Mouse (Mus musculus): ENCODE measurements around the gene Adamts9.

Gene Adamts9

DNA sequence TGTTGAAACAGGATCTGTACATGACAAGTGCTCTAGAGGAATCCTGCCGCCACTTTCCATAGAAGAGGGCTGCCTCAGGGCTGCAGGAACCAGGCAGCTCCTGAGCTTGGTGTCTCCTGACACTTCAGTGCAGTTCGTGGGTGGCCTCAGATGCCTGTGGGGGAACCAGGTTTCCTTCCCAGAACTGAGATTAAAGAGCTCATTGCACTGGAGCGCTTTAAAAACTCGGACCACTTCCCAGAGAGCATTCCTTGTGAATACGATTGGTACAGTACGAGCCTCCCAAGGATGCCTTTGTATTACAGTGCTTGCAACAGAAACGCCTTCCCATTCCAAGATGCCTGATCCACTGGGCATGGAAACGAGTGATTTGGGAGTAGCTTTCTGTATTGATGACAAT is 18.8 kb downstream of the Adamts9 start:
- DNase-seq (ENCODE audit: low read depth, low spot score) = no peak

DNA sequence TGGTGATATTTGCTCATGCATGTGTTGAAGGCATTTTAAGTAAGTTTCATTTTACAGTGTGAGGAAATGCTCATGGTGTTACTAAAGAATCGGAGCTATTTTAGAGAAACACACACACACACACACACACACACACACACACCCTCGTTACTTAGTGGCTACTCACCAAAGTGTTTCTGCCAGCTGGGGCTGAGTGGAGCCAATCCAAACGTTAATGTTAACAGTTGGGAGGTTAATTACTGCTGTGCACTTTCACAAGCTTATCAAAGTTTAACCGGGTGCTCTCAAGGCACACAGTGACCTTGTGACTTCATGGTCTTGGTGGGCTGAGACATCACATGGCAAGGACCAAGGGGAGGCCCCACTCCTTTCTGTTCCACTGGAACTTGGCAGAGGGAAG is 21.4 kb downstream of the Adamts9 start:
- DNase-seq (ENCODE audit: low read depth, low spot score) = no peak

DNA sequence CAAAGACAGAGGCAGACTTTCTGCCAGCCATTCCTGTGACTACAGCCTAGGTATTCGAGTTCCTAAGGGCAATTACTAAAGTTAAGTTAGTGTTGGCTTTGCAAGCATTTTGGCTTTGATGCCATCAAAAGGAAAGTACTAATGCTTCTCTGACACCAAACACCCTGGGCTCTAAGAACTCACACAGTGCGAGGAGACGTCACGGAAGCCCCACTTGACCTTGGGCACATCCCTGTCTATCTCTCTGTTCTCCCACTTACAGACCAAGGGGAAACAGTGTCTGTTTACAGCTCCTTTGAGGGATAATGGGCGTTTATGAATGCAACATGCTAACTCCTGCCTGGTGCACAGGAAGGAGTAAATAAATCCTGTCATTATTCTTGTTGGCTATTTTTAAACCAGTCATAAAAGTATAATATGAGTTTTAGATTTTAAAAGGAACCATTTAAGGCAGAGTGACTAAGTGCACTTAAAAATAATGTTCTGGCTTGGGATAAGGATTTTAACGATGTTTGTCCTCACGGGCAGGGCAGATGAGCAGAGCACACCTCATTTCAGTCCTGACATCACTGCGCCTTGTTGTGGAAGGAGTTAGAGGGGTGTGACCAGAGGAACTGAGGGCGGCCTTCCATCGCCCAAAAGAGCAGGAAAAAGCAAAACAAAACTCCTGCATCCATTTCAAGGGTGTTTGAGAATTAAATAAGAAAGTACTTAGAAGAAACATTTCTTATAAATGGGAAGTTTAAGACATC is 22.2 kb downstream of the Adamts9 start:
- DNase-seq (ENCODE audit: low read depth, low spot score) = no peak

DNA sequence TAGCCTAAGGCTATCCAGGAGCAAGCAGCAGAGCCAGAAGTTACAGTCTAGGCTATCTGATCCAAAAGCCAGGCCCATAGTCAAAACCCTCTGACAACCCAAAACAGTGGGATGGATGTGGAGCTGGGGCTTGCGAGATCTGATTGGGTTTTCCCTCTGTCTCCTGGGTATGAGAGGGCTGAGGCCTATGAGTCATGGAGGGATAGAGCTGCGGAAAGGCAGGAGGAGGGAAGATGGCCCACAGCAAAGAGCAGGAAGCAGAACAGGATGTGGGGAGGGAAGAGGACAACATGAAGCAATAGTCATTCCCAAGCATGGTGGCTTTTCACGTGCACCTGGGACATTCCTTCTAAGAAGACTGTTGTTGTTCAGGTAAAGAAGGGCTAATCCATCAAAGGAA is 32.7 kb downstream of the Adamts9 start:
- no peak for DNase-seq (ENCODE audit: low read depth, low spot score)

DNA sequence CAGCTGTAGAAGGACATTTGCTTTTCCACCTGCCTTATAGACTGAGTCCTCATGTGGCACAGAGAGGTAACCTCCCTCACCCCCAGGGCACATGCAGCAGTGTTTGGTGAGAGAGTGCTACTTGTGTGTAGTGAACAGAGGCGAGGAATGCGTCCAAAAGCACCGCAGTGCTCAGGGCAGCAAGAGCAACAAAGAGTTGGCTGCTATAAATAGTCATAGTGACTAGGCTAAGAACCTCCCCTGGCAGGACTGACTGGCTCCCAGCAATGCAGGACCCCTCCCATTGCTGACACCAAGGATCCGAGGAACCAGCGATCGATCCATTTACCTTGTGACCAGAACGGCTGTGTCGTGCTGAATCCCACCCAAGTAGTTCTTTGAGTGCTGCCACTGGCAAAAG is 33.9 kb downstream of the Adamts9 start:
- no peak for DNase-seq (ENCODE audit: low read depth, low spot score)

DNA sequence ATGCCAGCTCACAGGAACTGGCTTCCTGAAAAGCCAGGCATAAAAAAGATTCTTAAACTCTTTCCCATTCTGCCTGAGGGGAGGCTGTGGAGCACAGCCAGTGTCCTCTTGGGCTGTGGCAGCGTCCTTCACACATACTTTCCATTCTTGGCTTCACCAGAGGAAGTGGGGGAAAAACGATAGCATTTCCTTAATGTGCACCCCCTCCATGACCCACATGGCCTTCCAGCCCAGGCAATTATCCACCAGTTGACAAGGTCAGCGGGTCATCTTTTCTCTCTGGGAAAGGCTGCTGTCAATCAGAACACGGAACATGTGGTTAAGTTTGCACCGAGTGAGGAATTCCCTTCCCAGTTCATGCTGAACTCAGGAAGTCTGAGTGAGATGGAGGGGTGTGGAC is 37.4 kb downstream of the Adamts9 start:
- DNase-seq (ENCODE audit: low read depth, low spot score) = no peak

DNA sequence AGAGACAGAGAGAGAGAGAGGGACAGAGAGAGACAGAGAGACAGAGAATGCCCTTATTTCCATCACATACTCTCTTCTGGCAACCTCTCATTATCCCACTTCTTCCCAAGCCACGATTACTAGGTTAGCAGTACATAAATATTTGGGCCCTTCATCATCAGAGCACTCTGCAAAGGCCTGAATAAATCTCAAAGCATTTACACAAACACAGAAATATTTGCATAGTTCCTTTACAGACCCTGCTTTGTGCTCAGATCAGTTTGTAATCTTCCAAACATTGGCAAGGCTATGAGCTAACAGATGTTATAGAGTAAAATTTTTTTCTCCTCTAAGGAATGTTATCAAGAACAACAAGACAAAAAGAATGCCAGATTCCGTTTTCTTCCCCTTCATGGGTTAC is 38.8 kb downstream of the Adamts9 start:
- no peak for DNase-seq (ENCODE audit: low read depth, low spot score)

DNA sequence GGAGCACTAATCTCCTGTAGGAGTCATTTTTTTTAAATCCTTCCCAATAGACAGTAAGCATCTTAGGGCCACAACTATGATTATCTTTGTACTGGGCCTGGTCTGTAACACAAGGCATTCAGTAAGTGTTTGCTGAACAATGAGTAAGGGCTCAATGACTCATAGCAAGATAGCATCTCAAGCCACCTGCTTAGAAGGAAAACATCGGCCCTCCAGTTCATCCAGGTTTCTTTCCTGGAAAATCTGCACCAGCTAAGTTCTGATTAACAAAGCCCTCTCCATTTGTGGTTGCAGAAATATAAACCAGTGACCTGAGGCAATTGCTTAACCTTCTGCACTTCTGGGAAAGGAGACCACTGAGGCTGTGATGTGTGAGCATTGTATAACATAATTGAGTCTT is 39.3 kb downstream of the Adamts9 start:
- DNase-seq (ENCODE audit: low read depth, low spot score) = no peak

DNA sequence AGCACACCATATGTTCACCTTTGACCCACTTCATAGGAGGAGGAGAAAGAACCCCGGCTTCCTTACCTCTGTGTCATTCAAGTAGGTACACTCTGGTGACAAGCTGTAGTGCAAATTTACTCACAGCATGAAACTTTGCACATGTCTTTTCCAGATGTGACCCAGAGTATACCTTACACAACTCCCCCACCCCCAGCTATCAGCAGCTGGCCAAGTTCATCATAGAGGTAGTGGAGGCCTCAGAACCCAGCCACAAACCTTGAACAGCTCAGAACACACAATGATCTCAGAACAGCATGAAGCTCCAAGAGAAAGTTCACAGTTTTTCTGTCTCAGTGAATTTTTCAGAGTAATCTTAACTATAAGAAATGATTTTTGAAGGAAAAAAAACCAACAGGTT is 51.8 kb downstream of the Adamts9 start:
- DNase-seq (ENCODE audit: low read depth, low spot score) = no peak

DNA sequence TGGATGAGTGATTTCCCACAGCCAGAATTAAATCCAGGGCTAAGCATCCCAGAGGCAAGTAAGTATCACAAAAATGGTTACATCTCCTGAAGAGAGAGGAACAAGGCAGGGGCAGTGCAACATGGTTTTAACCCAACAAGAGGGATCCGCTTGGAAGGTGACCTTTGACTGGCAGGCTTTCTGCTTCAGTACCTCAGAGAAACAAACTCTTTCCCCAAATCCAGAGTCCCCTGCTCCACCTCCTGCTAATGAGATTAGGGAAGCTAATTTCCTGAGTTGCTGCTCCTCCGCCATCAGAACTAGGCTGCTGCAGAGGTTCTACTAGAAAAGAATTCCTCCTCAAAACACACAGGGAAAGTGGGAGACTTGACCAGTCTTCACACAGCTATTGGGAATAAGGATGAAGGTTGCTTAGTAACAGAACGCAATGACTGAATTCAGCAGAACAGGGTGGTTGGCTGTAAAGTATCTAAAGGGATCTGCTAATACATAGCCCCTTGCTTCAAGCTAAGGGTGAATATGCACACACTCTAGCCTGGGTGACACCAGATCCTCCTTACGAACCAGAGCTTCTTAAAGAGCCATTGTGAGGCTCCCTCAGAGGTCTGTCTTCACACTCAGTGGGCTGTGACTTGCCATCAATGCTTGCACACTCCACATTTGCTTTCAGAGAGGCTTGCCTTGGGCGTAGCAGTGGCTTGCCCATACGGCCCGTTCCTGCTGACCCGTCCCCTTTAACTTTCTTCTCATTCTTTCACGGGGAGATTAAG is 60.0 kb downstream of the Adamts9 start:
- no peak for DNase-seq (ENCODE audit: low read depth, low spot score)

DNA sequence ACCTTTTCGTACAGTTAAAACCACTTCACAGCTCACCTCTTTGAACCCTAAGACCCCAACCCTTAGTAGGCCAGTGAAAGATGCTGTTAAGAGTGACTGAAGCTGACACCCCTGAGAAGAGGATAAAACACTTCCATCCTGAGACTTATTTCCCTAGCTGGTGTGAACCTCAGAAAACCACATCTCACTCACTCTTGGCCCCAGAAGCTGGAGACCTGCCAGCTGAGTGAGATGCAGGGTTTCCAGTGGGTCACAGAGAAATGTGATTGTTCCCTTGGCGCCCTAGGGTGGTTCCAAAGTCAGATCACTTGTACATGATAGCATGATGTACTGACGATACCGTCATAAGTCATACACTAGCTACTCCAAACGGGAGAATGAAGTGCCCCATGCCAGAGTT is 60.8 kb downstream of the Adamts9 start:
- no peak for DNase-seq (ENCODE audit: low read depth, low spot score)

DNA sequence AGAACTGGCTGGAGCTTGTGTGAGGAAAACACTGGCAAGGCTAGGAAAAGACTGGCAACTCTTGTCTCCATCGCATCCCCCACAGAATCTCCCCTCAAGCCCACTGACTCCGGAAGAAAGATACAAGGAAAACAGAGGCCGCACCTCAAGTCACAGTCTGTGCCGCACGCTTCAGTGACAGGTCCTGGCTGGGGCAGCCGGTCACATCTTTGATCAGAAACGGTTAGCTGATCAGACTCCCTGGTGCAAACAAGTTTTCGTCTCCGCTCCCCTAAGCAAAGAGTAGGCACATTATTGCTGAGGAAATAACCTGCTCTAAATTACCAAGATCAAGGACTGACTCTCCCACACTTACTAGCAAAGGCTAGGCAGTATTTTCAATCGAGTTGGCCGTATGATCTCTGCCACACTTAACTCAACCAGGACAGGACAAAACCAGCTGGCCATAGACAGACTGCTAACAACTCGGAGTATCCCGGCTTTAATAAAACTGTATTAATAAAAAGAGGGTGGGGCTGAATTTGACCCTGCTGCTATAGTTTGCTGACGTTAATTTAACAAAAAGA is 63.5 kb downstream of the Adamts9 start:
- DNase-seq (ENCODE audit: low read depth, low spot score) = no peak

DNA sequence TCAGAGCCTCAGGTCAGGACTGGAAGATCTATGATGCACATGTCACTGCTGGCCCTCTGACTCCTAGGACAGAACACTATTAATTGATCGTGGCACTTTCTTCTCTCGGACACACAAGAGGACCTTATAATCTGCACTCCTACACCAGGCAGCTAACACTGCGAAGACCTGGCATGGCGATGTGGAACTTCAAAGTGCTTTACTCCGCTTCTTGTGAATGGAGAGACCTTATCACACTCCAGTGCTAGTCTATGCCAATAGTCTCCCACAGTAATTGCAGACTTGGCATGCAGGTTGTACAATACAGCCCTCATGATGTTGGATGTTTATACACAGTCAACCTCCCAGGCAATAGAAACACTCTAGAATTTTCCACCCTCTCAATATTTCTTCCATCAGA is 64.5 kb downstream of the Adamts9 start:
- no peak for DNase-seq (ENCODE audit: low read depth, low spot score)

DNA sequence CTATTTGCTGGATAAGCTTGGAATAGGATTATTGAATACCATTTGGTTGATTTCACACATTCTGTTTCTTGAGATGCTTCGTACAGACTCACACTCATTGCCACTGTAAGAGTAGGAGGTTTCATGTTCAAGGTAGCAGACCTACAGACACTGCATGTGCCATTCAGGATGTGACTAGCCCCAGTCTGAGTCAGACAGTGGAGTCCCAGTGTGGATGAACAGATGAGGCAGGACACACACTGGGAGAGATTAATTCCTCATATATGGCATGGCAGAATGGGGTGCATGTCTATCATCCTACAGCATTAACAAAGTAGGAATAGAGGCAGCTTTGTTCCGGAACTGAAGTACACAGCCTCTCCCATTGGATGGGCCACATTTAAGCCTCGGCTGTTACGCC is 66.1 kb downstream of the Adamts9 start:
- no peak for DNase-seq (ENCODE audit: low read depth, low spot score)

DNA sequence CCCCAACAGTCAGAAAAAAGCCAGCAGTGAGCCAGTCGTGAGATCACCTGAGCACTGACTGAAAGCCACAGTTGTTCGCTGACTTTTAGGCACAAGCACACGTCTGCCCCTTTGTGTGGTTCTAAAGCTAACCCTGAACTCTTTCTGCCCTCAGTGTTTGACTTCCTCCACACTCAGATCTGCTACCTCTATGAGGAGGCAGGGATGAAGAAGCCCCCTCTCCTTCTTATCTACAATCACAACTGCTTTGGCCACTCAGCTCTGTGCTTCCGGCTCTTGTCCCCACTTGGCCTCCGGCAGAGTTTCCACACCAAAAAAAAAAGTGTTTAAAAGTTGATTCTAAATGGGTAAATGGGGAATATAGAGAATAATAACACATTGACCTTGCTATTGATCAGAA is 67.2 kb downstream of the Adamts9 start:
- no peak for DNase-seq (ENCODE audit: low read depth, low spot score)

DNA sequence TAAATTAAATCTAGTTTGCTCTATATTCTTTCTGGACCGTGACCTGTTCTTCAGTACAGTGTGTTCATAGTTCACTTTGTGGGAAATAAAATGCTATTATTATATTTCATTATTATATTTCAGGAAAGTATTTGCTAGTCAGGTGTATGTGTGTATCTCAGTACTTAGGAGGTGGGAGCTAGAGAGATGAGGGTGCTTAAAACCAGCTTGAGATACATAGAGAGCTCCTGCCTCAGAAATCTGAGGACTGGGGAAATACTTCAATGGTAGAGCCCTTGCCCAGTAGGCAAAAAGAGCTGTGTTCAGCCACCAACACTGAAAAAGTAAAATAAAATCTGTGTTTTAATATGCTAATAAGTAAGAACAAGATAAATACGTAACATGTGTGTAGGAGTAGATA is 68.0 kb downstream of the Adamts9 start:
- DNase-seq (ENCODE audit: low read depth, low spot score) = no peak

DNA sequence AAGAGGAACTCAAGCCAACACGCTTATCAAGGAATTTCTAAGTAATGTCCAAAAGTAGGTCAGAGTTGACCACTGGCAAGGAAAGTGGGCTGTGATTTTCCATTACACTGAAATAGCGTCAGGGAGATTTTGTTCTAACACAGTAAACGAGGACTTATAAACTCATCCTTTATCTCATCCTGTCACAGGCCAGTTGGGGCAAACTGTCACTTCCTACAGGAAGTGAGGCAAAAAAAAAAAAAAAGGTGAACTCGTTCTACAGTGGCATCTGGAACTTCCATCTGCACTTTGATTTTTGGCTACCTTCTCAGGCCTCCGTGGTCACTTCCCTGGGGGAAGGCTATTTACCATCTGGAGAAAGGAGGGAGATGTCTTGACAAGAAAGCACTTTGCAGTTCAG is 68.4 kb downstream of the Adamts9 start:
- no peak for DNase-seq (ENCODE audit: low read depth, low spot score)

DNA sequence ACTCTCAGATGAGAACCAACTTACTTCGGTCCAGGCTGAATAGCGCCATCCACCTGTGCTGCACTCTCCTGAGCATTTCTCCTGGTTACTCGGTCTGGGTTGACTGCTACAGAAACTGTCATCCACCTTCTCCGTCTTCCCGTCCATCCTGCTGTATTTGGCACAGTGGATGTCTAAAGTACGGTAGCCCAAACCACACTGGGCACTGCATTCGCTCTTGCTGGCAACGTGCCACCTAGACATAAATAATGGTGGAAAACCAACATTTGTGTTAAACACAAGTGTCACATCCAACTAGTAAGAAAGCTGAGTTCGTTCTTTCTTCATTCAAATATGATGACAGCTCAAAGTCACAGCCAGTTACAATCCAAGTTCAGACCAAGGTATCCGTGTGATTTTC is 70.5 kb downstream of the Adamts9 start:
- DNase-seq (ENCODE audit: low read depth, low spot score) = no peak

DNA sequence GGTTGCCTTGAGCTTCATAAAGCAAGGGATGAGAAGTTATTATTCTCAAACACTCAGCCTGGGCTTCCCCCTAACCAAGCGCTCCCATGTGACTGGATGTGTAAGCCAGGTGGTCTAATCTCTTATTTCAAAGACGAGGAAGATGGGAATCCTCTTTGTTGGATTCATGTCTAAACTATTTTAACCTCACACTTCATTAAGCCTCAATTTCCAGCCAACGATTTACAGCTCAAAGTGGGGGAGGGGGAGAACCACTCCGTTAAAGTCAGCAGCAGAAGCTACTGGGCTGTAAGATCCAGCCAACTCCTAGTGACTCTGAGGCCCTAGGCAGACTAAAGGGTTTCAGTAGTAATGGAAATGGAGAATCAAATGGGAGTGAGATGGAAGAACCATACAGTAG is 71.5 kb downstream of the Adamts9 start:
- DNase-seq (ENCODE audit: low read depth, low spot score) = no peak

DNA sequence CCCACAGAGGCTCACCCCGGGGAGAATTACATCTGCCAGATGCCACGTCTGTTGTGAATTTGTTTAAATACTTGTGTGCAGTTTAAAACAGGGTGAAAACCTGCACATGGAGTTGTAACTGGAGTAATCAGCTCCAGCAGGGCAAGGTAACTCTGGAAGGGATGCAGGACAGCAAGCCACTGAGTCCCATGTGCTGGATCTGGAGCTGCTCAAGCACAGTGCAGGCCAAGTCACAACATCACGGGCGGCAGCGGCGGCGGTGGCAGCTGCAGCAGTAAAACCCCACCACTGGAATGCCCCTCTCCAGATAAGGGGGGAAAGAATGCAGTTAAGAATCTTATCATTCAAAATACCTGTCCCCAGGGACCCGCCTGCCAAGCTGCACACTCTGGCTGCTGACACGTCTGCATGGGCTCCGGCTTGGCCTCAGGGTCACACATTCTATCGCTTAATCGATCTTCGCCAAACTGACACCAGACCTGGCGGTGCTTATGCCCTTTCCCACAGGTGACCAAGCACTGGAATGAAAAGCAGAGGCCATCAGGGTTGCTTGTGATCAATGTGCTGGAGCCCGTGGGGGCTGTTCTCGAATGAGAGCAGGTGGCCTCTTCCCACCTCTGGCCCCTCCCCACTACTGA is 73.6 kb downstream of the Adamts9 start:
- DNase-seq (ENCODE audit: low read depth, low spot score) = no peak

DNA sequence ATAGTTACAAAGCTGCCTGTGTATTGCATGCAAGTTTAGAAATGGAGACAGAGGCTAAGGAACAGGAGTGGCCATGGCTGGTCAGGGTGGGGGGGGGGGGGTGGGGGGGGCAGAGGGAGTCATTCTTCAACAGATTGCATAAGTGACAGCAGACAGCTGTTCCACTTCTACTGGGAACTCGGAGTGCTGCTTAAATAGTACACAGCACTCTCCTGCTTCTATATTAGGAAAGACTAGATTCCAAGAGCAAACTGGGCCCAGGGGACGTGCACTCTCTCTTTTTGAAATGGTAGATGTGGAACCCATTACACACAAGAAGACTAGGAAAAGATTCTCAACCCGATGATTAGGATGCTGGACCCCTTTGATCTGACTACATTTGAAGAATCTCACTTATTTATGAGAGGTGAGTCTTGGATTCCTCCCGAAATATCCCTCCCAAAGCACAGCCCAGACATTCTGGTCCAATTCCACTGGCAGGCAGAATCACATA is 74.2 kb downstream of the Adamts9 start, which contains the start of gene Gm15737:
TSS of gene Gm15737 (plus strand) at position 269 of the 493 bp plus-strand sequence.
- DNase-seq (ENCODE audit: low read depth, low spot score) = no peak

DNA sequence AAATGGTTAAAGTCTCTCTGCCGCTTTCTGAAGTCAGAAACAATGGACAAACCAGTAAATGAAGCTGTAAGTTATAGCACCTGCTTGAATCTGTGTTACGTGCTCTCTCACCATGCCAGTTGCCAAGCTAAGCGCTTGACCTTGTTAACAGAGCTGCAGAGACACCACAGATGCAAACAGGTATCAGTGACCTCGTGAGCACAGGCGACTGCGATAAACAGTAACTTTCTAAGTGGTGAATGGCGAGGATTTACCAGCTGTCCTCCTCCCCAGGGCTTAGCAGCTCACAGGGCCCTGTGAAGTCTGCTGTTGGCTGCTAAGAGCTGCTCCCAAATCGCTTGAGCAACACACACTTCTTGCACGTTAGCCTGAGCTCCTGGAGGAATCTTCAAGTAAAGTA is 80.7 kb downstream of the Adamts9 start:
- no peak for DNase-seq (ENCODE audit: low read depth, low spot score)

All from c-Kit-negative CD71-positive TER-119-positive erythroid progenitor cells, embryonic 14.5 days (primary cell).